Mouse (Mus musculus) limb, embryonic 10.5 days (tissue): ENCODE data around the gene Ccr8. TPM values are rescaled to one million over a fixed set of nuclear protein-coding genes. Genes with fewer than 3 reads are reported as not detected.
"Not testable (repeated sequence)": the region's sequence is repeated elsewhere in the genome, so short reads cannot be mapped to it uniquely, and the experiment has no call there.

Source experiments
- DNase-seq: peaks from one replicate; pipeline ENCODE4 v3.0.0-alpha.2; 2017; ENCODE audit warnings: low spot score
- H3K27ac ChIP-seq: fragments of 300-500 bp; sonication (generic); 2 replicates; pipeline ENCODE4 v1.5.1; 2016; ENCODE audit warnings: mild to moderate bottlenecking
- H3K27me3 ChIP-seq: fragments of 300-500 bp; sonication (generic); 2 replicates; pipeline ENCODE4 v1.6.1; 2016; ENCODE audit warnings: low read depth, mild to moderate bottlenecking; ENCODE audit not compliant: poor library complexity, severe bottlenecking
- H3K36me3 ChIP-seq: fragments of 300-500 bp; sonication (generic); 2 replicates; pipeline ENCODE4 v1.6.1; 2016; ENCODE audit warnings: mild to moderate bottlenecking, moderate library complexity
- H3K4me1 ChIP-seq: fragments of 300-500 bp; sonication (generic); 2 replicates; pipeline ENCODE4 v1.6.1; 2016
- H3K4me3 ChIP-seq: fragments of 300-500 bp; sonication (generic); 2 replicates; pipeline ENCODE4 v1.5.1; 2016; ENCODE audit warnings: mild to moderate bottlenecking, moderate library complexity
- H3K9me3 ChIP-seq: fragments of 300-500 bp; sonication (generic); replicated peaks from 2 replicates; pipeline ENCODE4 v1.6.1; 2016; ENCODE audit warnings: mild to moderate bottlenecking
- WGBS: fragments of 180-500 bp; shearing (Covaris S2); methylation state at CpG from one replicate; pipeline ENCODE4 v1.1.7; 2016; 5-methylcytosine and 5-hydroxymethylcytosine counted together
- polyA plus RNA-seq: library from polyadenylated mRNA; unstranded; fragments of >200 nt; fragmentation: Nextera tagmentation; extraction: Ambion mirVana; gene quantifications from 2 replicates; pipeline ENCODE4 v1.2.1, GENCODE M21; 2016

The Ccr8 gene
- polyA plus RNA-seq, 1 experiment from 2014 or later: not detected

DNA sequence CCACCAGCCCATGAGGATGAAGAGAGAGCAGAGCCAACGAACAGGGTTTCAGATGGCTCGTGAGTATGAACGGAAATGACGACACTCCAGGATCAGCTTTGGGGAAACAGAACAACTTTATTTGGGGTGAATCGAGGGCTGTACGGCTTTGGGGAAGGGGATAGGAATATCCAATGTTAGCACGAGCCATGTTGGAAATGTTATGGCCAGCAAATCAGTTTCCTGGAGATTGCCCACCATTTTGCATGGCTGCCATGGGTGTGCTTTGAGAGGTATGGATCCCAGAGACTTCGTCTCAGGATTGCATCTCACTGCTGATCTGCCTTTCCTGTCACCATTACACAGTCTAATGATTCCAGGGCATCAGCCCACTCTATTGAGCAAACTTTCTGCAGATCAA lies 7.4 kb downstream of the Ccr8 start:
- no peak for DNase-seq
- Histone ChIP-seq H3K27me3 (no peaks in the 10 kb centered on the region), H3K9me3 (no peaks in the 10 kb centered on the region; the same call in 1 of the 2 replicates), H3K4me1 (no peaks in the 10 kb centered on the region), H3K27ac (no peak overlapping the region), H3K4me3 (no peak overlapping the region), H3K36me3 (no peaks in the 10 kb centered on the region)
- WGBS: 95% methylated on average over 8 of the region's 8 CpGs

DNA sequence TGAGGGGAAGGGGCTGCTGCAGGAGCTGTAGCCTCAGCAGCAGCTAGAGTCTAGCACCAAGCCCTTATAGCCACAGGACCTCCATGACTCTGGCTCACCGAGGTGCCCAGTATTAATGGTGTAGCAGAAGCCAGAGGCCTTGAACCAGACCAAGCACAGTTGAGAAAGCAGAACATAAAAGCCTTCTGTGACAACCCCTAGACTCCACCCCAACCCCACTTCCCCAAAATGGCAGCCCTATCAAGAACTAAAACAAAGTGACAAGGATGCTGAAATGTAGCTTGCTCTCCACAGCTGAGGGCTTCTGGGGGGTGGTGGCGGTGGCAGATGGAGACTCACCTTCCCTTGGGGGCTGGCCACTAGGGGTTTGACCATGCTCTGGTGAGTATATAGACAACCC lies 9.3 kb downstream of the Ccr8 start:
- DNase-seq: no peak
- Histone ChIP-seq H3K27ac (no peak overlapping the region), H3K9me3 (no peaks in the 10 kb centered on the region; the same call in 1 of the 2 replicates), H3K27me3 (no peaks in the 10 kb centered on the region), H3K4me1 (no peaks in the 10 kb centered on the region), H3K36me3 (no peaks in the 10 kb centered on the region), H3K4me3 (no peak overlapping the region)
- 88% methylated on average over 2 of the region's 2 CpGs for WGBS

DNA sequence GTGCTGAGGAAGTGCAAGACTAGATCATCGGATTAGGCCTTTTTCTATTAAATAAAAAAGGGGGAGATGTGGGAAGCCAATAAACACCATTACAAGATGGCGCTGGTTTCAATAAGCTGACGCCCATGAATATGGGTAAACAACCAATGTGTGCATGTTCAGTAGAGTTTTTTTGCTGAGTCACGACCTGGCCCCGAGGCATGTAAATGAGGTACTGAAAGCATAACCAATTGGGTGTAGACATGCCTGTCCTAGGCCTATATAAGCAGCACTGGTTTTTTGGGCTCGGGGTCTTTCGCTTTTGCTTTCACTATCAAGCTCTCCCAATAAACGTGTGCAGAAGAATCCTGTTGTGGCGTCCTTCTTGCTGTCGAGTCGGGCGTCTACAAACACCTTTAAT lies 17.0 kb downstream of the Ccr8 start:
- WGBS: 97% methylated on average over 12 of the region's 12 CpGs
- not testable (repeated sequence) for H3K27ac ChIP-seq, H3K36me3 ChIP-seq, H3K4me3 ChIP-seq, H3K9me3 ChIP-seq, H3K4me1 ChIP-seq, H3K27me3 ChIP-seq, DNase-seq

DNA sequence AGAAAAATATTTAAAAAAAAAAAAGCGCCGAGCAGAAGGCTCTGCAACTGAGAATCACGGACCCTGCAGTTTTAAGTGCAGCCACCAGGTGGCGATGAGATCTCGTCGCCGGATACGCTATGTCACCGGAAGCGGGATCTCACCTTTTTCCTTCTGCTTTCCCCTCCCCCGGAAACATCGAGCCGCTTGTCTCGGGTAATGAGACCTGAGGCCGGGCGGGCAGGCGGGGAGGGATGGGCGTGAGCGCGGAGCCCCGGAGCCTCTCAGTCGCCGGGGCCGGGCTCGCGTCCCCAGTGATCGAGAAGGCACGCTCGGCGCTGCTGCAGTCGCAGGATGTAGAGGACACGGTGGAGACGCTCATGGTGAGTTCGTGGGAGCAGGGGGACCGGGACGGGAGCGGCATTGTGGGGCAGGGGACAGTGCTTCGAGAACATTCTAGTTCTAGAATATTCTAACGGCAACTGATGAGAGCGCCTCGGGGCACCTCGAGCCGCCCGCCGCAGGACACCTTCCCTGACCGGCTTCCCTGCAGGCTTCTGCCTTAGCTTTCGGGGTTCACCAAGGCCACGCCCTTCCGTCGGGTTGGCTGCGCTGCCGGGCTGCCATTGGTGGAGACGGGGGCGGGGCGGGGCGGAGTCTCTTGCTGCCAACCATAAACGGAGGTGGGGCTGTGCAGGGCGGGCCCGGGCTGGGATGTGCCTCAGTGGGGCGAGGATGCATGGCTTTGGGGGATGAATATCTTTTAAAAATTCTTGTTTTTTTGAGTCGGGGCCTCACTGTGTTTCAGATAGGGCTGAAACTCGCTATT lies 18.5 kb downstream of the Ccr8 start, which contains the start of gene Slc25a38:
Gene Slc25a38 (plus strand): TSS at position 164 of the 808 bp plus-strand sequence.
- no peaks in the 10 kb centered on the region for H3K36me3 ChIP-seq
- peaks cover 5% of the 10 kb centered on the region for H3K4me1 ChIP-seq
- DNase-seq: peak; percentile 95
- peak within 1 kb of the TSS; percentile 91 for H3K27ac ChIP-seq
- peak within 1 kb of the TSS; percentile 82 for H3K4me3 ChIP-seq
- no peaks in the 10 kb centered on the region for H3K27me3 ChIP-seq
- WGBS: 1% methylated on average over 62 of the region's 62 CpGs
- H3K9me3 ChIP-seq: no peaks in the 10 kb centered on the region

DNA sequence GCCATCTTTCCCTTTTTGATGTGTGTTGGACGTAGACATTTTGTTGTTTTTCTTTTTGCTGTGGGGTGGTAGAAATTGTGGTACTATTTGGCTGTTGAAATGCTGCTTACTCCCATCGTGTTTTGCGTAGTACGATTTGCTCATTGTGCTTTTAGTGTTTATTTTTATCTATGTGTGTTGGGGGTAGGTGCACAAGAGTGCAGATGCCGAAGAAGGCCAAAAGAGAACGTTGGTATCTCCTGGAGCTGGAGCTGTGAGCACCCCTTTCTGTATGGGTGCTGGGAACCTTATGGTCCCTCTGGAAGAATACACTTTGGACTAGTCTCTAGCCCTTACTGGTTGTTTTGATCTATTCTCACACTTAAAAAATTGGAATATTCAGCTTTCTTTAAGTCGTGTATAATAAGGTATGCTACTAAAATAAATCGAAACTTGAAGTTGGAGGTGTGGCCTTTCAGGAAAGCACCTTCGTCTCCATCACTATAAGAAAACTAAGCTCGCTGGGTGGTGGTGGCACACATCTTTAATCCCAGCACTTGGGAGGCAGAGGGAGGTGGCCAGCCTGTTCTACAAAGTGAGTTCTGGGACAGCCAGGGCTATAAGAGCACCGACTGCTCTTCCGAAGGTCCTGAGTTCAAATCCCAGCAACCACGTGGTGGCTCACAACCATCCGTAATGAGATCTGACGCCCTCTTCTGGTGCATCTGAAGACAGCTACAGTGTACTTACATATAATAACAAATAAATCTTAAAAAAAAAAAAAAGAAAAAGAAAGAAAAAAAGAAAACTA lies 19.4 kb downstream of the Ccr8 start:
- DNase-seq: no peak
- WGBS: 78% methylated on average over 15 of the region's 15 CpGs
- H3K4me1 ChIP-seq: peaks cover 5% of the 10 kb centered on the region
- peak overlapping the region; percentile 91 for H3K27ac ChIP-seq
- no peaks in the 10 kb centered on the region for H3K27me3 ChIP-seq
- H3K9me3 ChIP-seq: no peaks in the 10 kb centered on the region
- no peaks in the 10 kb centered on the region for H3K36me3 ChIP-seq
- peak overlapping the region; percentile 82 for H3K4me3 ChIP-seq

DNA sequence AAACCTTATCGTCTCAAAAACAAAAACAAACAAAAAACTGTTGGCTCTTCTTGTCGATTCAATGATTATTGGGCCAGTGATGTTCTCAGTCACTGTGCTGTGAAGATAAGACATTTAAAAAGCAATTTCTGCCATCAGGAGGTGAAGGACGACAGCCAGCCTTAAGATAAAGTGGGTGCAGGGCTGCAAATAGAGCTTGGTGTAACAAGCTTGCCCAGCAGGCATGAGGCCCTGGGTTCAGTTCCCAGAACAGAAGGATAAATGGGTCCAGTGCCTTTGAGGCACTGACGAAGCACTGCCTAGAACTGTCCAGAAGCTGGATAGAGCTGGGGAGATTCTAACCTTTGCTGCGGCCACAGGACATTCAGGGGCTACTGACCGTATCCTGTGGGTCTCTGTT lies 20.6 kb downstream of the Ccr8 start:
- H3K27me3 ChIP-seq: no peaks in the 10 kb centered on the region
- H3K27ac ChIP-seq: no peak overlapping the region
- peaks cover 5% of the 10 kb centered on the region for H3K4me1 ChIP-seq
- no peaks in the 10 kb centered on the region for H3K9me3 ChIP-seq
- 92% methylated on average over 6 of the region's 6 CpGs for WGBS
- peaks cover 5% of the 10 kb centered on the region for H3K36me3 ChIP-seq
- H3K4me3 ChIP-seq: no peak overlapping the region
- no peak for DNase-seq

DNA sequence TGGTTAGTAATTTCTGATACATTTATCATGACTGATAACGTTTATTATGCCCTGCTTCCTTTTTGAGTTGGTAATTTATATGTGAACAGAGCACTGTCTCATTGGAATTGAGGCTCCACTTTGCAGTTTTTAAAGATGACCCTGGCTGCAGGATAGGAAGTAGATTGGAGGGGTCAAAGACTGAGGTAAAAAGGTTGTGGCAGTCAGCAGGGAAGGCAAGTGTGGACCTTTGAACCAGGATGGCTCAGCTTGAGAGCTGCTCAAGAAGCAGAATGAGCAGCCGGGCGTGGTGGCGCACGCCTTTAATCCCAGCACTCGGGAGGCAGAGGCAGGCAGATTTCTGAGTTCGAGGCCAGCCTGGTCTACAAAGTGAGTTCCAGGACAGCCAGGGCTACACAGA lies 21.5 kb downstream of the Ccr8 start:
- H3K4me3 ChIP-seq: no peak overlapping the region
- H3K27ac ChIP-seq: no peak overlapping the region
- no peak for DNase-seq
- H3K36me3 ChIP-seq: peaks cover 14% of the 10 kb centered on the region
- no peaks in the 10 kb centered on the region for H3K9me3 ChIP-seq
- WGBS: 96% methylated on average over 7 of the region's 7 CpGs
- peaks cover 5% of the 10 kb centered on the region for H3K4me1 ChIP-seq
- no peaks in the 10 kb centered on the region for H3K27me3 ChIP-seq

DNA sequence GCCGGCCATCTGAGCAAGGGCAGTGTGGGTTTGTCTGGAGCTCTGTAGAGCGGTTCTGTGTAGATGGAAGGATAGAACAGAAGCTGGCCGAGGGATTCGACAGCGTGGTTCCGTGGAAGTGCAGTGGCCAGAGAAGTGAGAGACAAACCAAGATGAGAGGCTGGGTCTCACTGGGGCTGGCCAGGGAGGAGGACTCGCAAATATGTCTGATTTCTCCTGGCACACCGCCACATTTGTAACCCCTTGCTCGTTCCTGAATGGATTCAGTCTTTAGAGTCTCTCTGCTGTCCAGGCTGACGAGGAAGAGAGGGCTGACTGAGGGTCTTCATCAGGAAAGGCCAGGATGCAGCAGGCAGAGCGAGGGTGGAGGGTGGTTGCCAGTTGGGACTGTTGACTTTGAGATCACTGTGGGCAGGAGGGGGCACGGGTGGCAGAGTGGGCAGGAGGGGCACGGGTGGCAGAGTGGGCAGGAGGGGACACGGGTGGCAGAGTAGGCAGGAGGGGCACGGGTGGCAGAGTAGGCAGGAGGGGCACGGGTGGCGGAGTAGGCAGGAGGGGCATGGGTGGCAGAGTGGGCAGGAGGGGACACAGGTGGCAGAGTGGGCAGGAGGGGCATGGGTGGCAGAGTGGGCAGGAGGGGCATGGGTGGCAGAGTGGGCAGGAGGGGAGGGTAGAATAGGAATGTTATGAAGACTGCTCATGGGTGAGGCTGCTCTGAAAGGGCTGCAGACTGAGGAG lies 22.3 kb downstream of the Ccr8 start:
- H3K36me3 ChIP-seq: peaks cover 22% of the 10 kb centered on the region
- H3K4me3 ChIP-seq: no peak overlapping the region
- no peaks in the 10 kb centered on the region for H3K9me3 ChIP-seq
- H3K27ac ChIP-seq: no peak overlapping the region
- no peaks in the 10 kb centered on the region for H3K27me3 ChIP-seq
- DNase-seq: no peak
- H3K4me1 ChIP-seq: peaks cover 5% of the 10 kb centered on the region
- 92% methylated on average over 17 of the region's 17 CpGs for WGBS

DNA sequence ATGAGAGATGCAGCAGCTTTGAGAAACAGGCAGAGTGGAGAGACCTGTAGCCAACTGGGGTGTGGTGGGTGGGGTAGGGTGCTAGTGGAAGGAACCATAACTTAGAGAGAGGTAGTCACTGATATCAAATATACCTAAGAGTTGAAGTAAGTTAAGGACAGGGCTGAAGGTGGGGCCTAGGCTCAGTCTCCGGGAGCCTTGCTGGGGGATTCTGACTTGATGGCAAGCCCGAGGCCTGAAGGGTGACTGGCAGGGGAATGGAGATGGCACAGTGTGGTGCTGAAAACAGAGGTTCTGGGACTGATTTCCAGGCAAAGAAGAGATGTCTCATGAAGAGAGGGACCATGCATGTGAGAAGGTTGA lies 22.9 kb downstream of the Ccr8 start:
- Histone ChIP-seq H3K9me3 (no peaks in the 10 kb centered on the region), H3K4me3 (no peak overlapping the region), H3K27me3 (no peaks in the 10 kb centered on the region), H3K36me3 (peaks cover 27% of the 10 kb centered on the region), H3K27ac (no peak overlapping the region), H3K4me1 (peaks cover 5% of the 10 kb centered on the region)
- no peak for DNase-seq
- 87% methylated on average over 2 of the region's 2 CpGs for WGBS

DNA sequence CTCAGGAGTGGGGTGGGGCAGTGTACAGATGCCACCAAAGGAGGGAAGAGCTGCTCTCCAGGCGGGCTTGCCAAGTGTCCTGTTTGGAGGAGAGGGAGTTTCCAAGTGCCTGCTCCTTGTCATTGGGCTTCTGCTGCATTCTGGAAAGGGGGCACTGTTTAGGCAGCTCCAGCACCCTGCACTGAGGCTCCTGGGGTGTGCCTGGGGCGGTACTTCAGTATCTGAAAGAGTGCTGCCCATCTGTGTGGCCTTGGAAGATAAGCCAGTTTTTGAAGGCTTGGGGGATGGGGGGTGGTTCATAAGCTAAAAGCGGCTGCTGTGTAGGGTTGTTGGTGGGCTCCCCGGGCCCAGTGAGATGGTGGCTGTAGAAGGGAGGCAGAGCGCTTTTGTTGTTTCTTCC lies 23.7 kb downstream of the Ccr8 start:
- H3K9me3 ChIP-seq: no peaks in the 10 kb centered on the region
- no peak overlapping the region for H3K4me3 ChIP-seq
- H3K27me3 ChIP-seq: no peaks in the 10 kb centered on the region
- DNase-seq: no peak
- H3K4me1 ChIP-seq: peaks cover 5% of the 10 kb centered on the region
- WGBS: 79% methylated on average over 5 of the region's 5 CpGs
- peaks cover 35% of the 10 kb centered on the region for H3K36me3 ChIP-seq
- H3K27ac ChIP-seq: peak overlapping the region; percentile 14; the same call in 1 of the 2 replicates

DNA sequence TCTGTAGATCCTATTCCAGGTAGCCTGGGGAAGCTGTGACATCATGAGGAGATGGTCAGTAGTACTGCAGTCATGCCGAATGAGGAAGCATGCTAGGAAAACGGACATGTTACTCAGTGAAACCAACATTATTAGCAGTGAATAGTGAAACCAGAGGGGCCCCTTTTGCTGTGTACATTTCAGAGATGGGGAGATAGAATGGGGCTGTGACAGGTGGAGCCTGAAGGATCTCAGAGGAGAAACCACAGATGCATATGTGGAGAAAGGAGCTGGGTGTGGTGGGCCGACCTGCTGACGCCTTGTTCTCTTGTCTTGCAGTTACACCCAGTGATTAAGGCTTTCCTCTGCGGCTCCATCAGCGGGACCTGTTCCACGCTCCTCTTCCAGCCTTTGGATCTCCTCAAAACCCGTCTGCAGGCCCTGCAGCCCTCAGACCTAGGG lies 24.3 kb downstream of the Ccr8 start:
- Histone ChIP-seq H3K4me1 (peaks cover 1% of the 10 kb centered on the region), H3K36me3 (peaks cover 41% of the 10 kb centered on the region), H3K27me3 (no peaks in the 10 kb centered on the region), H3K4me3 (no peak overlapping the region), H3K27ac (no peak overlapping the region), H3K9me3 (no peaks in the 10 kb centered on the region)
- no peak for DNase-seq
- WGBS: 88% methylated on average over 8 of the region's 8 CpGs

DNA sequence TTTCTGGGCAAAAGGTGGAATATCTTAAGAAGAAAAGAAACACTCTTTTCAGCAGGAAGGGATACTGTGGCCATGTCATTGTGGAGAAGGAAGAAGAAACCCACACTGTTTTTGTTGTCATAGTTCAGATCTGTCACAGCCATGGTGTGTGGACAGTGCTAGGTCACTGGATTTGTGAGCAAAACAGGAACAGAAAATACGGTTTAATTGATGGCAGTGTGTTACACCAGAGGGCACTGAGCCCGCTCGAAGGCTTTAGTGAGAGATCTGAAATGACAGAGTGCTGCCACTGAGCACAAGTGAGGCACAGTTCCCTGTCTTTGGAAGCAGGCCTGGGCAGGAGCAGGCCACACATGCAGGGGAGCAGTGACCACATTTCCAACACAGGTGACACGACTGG lies 26.3 kb downstream of the Ccr8 start:
- DNase-seq: no peak
- WGBS: 90% methylated on average over 4 of the region's 4 CpGs
- no peak overlapping the region for H3K27ac ChIP-seq
- no peaks in the 10 kb centered on the region for H3K4me1 ChIP-seq
- H3K27me3 ChIP-seq: no peaks in the 10 kb centered on the region
- H3K9me3 ChIP-seq: no peaks in the 10 kb centered on the region
- H3K4me3 ChIP-seq: no peak overlapping the region
- peaks cover 56% of the 10 kb centered on the region for H3K36me3 ChIP-seq

DNA sequence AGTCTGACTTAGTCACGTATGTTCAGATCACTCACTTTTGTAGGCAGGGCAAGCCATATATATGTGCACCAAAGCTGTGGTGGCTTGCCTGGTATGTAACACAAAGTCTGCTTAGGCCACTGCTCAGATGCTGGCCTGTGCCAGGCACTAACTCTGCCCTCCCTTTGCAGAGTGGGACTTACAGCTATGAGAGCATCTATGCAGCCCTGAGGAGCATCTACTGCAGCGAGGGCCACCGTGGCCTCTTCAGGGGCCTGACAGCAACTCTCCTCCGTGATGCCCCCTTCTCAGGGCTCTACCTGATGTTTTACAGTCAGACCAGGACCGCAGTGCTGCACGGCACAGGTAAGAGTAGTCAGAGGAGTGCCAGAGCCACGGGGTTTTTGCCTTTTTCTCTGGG lies 28.6 kb downstream of the Ccr8 start:
- Histone ChIP-seq H3K27ac (no peak overlapping the region), H3K4me1 (no peaks in the 10 kb centered on the region), H3K4me3 (no peak overlapping the region), H3K36me3 (peaks cover 70% of the 10 kb centered on the region), H3K27me3 (no peaks in the 10 kb centered on the region), H3K9me3 (no peaks in the 10 kb centered on the region)
- DNase-seq: no peak
- 91% methylated on average over 7 of the region's 7 CpGs for WGBS
